Mouse (Mus musculus): ENCODE data around the gene St3gal6. TPM values are rescaled to one million over a fixed set of nuclear protein-coding genes. Genes with fewer than 3 reads are reported as not detected.

St3gal6 gene
- total and polyA plus RNA-seq, 3 experiments, result 4.0 to 8.9 TPM; not detected in 1

DNA sequence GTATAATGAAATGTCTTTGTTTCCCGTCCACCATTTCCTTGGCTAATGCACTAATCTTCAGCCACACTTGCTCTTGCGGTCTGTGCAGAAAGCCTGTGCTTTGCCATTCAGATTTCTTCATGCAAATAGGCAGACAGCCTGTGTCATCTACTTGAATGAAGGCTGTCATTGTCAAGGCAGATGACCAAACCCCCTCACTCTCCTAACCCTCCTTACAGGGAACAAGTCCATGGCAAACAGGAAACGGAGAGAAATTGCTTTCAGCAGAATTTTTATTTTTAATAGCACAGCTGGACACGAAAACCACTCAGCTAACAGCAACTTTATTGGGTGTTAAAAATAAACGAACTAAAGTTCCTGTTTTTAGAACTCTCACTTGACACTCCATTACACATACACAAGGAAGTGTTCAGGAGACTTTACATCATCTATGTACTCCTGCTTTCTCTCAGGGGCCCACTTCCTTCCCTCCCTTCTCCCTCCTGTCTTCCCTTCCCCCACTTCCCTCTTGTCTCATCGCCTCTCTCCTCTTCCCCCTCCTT is 22.2 kb downstream of the St3gal6 start:
- Histone ChIP-seq H3K4me1 (ENCODE audit: control insufficient read depth in 1 of 2, insufficient read depth in 2 of 2, low read length in 2 of 2) (peaks cover 36 to 40% of the 10 kb centered on the region in 2 experiments), H3K9me3 (replicated peaks; ENCODE audit: insufficient read depth, low read length) (no peaks in the 10 kb centered on the region), H3K27me3 (ENCODE audit: control insufficient read depth in 1 of 2, insufficient read depth in 2 of 2, low read length in 2 of 2) (no peaks in the 10 kb centered on the region), H3K27ac (ENCODE audit: control insufficient read depth, low read depth, low read length) (peak overlapping the region; percentile 80), H3K4me3 (ENCODE audit: control insufficient read depth in 1 of 2, insufficient read depth in 1 of 2, low read depth in 2 of 2, low read length in 2 of 2) (peak overlapping the region; percentile 41 to 47), H3K36me3 (ENCODE audit: control insufficient read depth in 1 of 2, insufficient read depth in 2 of 2, low read length in 2 of 2) (peaks cover 0 to 40% of the 10 kb centered on the region in 2 experiments; a peak in 2 of 4 replicates), H3K9ac (ENCODE audit: control insufficient read depth, low read depth, low read length, poor library complexity, severe bottlenecking) (peak overlapping the region; percentile 54), H3K79me2 (ENCODE audit: control insufficient read depth, insufficient read depth, low read length, poor library complexity) (no peaks in the 10 kb centered on the region)
- DNase-seq (ENCODE audit: low read depth, low spot score), result peak; percentile 80
- TF ChIP-seq MYC (IDR thresholded peaks at IDR 0.05; ENCODE audit: low read depth, low read length), result peak; percentile 45; the same call in 1 of the 2 replicates
- TF ChIP-seq TCF12 (IDR thresholded peaks at IDR 0.05; ENCODE audit: low read depth, low read length), result peak; percentile 68; the same call in 1 of the 2 replicates
- TF ChIP-seq HCFC1 (IDR thresholded peaks at IDR 0.05; ENCODE audit: low read depth, low read length), result peak; percentile 38; the same call in 1 of the 2 replicates
- peak; percentile 80 for TF ChIP-seq TAL1 (IDR thresholded peaks at IDR 0.05; ENCODE audit: low read length)
- TF ChIP-seq EP300 (IDR thresholded peaks at IDR 0.05; ENCODE audit: low read depth in 1 of 2, low read length in 2 of 2), result peak; percentile 53 to 61; a peak in 3 of 4 replicates
- peak; percentile 4; the same call in 1 of the 2 replicates for TF ChIP-seq MXI1 (IDR thresholded peaks at IDR 0.05; ENCODE audit: low read depth, low read length)
- TF ChIP-seq USF1 (IDR thresholded peaks at IDR 0.05; ENCODE audit: low read depth, low read length), result no peak
- TF ChIP-seq ELF1 (IDR thresholded peaks at IDR 0.05; ENCODE audit: low read depth, low read length), result 0 out of 2 replicates have a peak, but pooled peaks have one; percentile 19
- no peak for TF ChIP-seq NRF1 (IDR thresholded peaks at IDR 0.05; ENCODE audit: insufficient read depth, low read depth, low read length, poor library complexity, severe bottlenecking)
- peak; percentile 39; the same call in 1 of the 2 replicates for TF ChIP-seq TBP (IDR thresholded peaks at IDR 0.05; ENCODE audit: low read depth, low read length)
- no peak for TF ChIP-seq SMC3 (IDR thresholded peaks at IDR 0.05; ENCODE audit: low read depth, low read length)
- TF ChIP-seq CHD1 (IDR thresholded peaks at IDR 0.05; ENCODE audit: low read depth, low read length), result no peak
- TF ChIP-seq MAX (IDR thresholded peaks at IDR 0.05; ENCODE audit: low read length), result peak; percentile 40; the same call in 1 of the 2 replicates
- peak; percentile 79 for TF ChIP-seq RCOR1 (IDR thresholded peaks at IDR 0.05; ENCODE audit: low read depth, low read length)
- peak; percentile 42; the same call in 1 of the 2 replicates for TF ChIP-seq CHD2 (IDR thresholded peaks at IDR 0.05; ENCODE audit: low read length)
- no peak for TF ChIP-seq KAT2A (conservative IDR thresholded peaks at IDR 0.05; ENCODE audit: low read depth, low read length)
- TF ChIP-seq POLR2AphosphoS5 (IDR thresholded peaks at IDR 0.05; ENCODE audit: borderline replicate concordance, low read depth, low read length), result no peak
- TF ChIP-seq GATA1 (IDR thresholded peaks at IDR 0.05; ENCODE audit: low read depth, low read length), result 0 out of 2 replicates have a peak, but pooled peaks have one; percentile 34
- TF ChIP-seq ETS1 (IDR thresholded peaks at IDR 0.05; ENCODE audit: low read depth, low read length), result peak; percentile 88
- TF ChIP-seq SIN3A (IDR thresholded peaks at IDR 0.05; ENCODE audit: low read length), result peak; percentile 57
- no peak for TF ChIP-seq POLR2A (IDR thresholded peaks at IDR 0.05; ENCODE audit: control insufficient read depth in 1 of 2, insufficient read depth in 1 of 2, low read depth in 1 of 2, low read length in 2 of 2, poor library complexity in 1 of 2)
- no peak; the same call in 1 of the 2 replicates for TF ChIP-seq ZNF384 (IDR thresholded peaks at IDR 0.05; ENCODE audit: low read depth, low read length)
- TF ChIP-seq UBTF (IDR thresholded peaks at IDR 0.05; ENCODE audit: borderline replicate concordance, insufficient read depth, low read depth, low read length), result no peak

Data from MEL (cell line).